Mouse (Mus musculus) T-helper 2 cell (primary cell): ENCODE data around the gene Rcan1.
"Not testable (repeated sequence)": the region's sequence is repeated elsewhere in the genome, so short reads cannot be mapped to it uniquely, and the experiment has no call there.

Source experiments
- in situ Hi-C: fragments of 300-600 bp; cut with MboI, MseI; formaldehyde crosslinking; loops from one replicate; pipeline ENCODE4 v1.15.1; 2025; ENCODE audit warnings: high pct_unique_total_duplicates

Rcan1 gene

DNA sequence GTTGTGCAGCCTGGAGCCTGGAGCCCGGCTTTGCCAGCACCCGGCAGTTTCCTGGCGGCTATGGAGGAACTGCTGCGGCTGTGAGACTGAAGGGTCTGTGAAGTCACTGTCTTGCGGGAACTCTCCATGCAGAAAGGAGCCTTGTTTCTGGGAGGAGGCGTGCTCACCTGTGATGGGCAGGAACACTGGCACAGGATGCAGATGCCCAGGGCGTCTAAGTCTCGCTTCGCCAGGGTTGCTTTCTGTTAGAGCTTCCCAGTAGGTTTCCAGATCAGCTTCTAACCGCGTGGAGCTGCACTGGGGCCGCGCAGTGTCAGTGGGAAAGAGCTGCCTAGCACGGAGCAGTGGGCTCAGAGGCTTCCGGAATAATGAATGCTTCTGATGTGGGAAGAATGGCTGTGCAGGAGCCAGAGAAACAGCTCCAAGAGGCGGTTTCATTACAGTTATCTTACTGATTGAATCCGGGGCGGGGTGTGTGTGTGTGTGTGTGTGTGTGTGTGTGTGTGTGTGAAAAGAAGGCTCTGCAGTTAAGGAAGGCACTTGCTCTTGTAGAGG is 35.2 kb downstream of the Rcan1 start:
- in situ Hi-C loops: no loop called here

DNA sequence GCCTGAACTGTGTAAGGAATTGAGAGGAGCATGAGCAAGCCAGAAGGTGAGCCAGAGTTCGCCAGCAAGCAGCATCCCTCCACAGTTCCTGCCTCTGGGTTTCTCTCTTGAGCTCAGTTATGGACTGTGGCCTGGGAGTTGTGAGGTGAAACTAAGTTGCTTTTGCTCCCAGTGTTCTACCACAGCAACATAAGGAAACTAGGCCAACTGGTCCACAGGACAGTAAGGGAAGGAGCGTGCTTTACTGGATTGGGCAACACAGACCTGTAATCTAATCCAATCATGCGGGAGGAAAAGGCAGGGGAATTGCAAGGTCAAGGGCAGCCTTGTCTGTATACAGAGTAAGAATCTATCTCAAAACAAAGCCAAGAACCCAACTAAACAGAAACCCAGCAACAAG is 37.5 kb downstream of the Rcan1 start:
- in situ Hi-C loops: no loop called here

DNA sequence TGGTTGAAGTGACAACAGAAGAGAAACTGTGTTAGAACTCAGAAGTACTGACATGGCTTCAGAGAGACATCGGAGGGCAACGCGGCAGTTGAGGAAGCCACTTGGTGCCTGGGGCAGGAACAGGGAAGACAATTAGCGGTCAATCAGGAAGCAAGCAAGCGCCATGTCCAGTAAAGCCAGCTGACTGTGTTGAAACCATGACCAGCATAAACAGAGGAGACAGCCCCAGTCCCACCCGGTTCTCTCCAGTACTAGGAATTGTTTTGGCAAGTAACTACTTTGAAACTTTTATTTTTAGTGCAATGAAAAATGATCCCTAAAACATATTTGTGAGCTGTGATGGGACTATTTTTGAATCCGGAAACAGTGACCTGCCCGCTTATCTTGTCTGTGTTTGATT is 39.9 kb downstream of the Rcan1 start:
- in situ Hi-C loops: no loop called here

DNA sequence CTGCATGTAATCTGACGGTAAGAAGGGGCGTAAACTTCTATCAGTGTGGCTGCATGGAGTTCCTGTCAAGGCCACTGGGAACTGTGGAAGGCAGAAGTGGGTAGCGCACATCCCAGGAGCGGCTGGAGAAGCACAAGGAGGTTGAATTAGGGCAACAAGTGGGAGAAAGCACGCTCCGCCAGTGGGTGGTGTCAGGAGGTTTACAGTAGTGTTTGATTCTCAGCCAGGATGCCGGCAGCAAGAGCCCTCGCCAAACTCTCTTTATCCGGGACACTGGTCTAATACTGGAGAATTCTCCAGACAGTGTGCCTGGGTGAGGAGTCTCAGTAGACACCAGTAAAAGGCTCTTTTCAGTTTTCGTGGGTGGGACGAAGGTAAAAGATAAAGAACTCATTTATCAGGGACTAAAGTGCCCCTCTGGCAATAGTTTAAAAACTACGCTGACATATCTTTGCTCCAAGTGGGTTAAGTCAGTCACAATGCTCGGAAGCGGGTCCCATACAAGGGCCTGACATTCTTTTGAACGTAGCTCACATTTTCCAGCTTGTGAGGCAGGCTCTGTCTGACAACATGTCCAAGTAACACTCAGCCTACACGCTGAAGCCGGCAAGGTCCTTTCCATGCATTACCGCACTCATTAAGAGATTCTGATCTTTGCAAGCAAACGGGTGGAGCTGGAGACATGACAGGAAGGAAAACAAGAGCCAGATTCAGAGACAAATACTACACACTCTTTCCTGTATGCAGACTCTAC is 42.3 kb downstream of the Rcan1 start:
- in situ Hi-C loops: no loop called here

DNA sequence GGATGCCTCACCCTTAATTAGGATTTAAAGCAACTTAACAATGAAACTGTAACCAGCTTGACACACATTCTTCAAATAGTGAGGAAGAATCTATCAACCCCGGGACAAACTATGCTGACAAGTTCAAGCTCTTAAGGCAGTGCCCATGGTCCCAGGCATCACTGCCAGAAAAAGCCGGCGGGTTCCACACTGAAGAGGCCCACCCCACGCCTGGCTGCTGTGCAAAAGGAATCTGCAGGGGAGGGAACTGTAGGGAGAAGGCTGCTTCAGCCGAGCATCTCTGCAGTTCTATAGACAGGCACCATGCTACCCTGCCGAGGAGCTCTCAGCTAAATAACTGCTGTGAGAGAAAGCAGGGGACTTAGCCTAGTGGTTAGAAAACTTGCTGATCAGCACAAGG is 44.0 kb downstream of the Rcan1 start:
- in situ Hi-C loops: no loop called here

DNA sequence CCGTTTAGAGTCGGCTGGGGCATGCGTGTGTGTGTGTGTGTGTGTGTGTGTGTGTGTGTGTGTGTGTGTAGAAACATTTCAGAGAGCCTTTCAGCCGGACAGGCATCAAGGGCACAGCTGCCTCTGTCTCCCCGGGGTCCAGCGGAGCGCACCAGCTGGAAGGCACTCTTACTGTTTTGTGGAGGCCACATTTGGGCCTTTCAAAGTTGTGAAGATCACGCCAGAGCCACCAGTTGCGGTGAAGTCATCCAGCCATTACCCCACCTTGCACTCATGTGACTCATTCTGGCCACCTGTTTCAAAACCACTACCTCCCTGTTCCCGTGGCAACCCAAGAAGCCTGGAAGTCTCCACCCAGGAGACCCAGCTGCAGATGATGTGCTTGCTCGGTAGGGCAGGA is 44.8 kb downstream of the Rcan1 start:
- in situ Hi-C loops: no loop called here

DNA sequence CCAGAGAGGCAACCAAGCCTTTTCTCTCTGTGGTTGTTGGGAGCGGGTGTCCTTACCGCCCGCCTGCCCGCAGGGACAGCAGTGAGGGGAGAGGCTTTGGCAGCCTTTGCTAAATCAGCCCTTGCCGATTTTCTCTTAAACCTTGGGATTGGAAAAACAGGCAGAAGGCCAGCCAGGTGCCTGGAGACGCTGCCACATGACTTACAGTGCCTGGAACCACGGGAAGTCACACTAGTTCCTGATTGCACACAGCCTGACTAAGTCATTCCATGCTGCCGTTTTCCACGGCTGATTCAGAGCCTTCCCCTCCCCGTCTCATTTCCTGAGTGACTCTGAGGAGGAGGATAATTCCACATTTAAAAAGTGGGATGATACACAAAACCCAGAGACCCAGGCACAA is 47.3 kb downstream of the Rcan1 start:
- in situ Hi-C loops: no loop called here

DNA sequence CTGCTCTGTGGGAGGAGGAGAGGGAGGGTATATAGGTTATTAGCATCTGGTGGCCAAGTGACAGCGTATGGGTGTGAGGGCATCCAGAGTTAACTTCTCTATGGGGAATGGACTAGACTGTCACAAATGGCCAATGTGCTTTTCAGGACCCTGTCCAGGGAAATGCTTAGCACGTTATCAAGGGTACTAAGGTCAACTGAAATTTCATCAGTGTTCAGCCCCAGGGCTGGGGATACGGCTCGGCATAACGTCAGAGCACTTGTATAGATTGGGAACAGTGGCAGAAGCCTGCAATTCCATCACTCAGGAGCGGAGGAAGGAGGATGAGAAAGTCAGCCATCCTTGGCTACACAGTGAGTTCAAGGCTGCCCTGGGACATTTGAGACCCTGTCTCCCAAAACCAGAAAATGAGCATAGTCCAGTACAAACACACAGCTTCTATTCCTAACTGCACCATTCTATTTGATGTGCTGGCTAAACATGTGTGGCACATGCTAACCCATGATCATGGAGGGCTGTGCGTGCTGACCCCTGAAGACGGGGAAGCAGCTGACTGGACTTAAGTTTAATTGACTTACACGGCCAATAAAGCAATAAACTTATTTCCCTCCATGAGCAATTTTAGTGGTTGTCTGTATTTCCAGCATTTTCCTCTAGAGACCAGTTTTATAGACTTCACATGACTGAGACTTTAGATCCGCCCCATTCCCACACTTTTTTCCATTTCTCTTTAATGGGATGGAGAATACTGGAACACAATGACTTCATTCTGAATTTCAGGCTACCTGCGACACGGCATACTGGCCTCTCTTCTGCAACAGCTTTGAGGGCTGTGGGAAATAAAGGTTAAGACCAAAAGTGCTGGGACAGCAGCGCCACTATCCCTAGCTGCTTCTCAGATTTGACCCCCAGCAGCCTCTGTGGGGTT is 48.0 kb downstream of the Rcan1 start:
- in situ Hi-C loops: no loop called here

DNA sequence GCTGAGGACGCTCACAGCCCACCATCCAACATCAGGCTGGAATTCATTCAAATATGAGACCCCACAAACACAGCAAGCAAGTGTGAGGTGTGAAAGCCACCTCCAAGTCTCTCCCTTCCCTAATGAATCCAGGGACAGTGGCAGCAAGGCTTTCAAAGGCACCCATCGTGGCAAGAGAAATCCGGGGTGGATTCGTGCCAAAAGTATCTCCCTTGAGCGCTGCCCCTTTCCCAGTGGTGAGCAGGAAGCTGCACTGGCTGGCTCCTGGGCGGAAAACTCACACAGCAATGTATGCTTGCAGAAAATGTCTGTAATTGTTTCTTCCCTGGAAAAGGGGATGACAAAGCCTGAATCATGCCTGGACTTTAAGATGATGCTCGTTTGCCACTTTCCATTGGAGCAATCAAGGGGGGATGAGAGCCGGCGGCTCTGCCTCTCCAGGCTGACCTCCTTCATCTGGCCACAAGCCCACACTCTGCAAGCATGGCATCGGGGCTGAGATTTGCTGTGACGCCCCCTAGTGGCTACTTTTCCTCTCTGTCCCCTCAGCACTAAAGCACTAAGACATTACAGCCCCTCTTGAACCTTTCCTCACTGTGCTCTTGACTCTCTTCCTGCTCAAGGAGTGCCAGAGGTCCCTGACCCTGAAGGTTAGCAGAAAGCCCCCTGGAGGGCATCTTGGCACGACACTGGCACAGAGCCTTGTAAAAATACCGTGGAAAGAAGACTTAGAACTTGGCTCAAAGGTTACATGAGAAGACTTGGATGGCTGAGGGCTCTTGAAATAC is 49.3 kb downstream of the Rcan1 start:
- in situ Hi-C loops: no loop called here

DNA sequence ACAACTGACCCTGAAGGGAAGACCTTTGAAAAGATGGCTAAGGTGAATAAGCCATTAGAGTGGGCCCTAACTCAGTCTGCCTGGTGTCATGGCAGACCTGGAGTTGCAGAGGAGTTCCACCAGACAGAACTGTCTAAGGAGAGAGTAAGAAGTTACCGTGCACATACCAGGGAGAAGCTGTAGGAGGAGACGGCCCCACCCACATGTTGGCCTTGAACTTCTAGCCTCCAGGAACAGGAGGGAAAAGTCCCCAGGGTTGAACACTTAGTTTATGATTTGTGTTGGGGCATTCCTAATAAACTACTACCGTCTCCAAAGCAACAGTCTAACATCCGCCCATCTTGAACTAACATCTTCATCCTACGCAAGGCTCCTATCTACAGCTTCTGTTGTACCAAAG is 50.0 kb downstream of the Rcan1 start:
- in situ Hi-C loops: no loop called here

DNA sequence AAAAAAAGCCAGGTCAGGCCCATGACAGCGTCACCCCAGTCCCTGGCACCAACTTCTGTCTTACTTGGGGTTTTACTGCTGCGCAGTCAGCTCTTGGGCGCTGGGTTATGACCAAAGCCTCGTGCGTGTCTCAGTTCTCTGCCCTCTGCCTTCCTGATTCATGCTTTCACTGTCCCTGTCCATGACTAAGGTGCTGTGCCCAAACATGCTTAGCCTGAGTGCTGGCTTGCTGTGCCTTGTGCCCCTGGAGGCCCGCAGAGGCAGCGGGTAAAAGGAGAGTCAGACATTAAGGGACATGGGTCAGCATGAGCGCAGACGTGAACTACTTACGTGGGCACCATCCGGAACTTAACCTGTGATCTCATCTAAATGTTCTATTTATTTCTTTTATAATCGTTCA is 51.6 kb downstream of the Rcan1 start:
- in situ Hi-C loops: no loop called here

DNA sequence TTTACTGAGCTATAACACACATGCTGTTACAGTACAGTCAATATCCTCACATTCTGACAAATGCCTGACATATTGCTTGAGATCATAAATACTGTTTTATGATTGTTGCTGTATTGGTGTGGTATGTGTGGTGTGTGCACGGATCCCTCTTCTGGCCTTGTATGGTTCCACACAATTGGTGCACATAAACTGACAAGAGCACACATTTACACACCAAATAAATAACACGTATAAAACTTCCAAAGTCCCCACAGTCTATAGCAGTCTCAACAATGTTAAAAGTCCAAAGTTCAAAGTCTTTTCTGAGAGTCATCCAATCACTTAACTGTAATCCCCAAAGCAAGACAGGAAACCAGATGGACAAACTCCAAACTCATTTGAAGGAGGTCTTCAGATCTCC is 53.4 kb downstream of the Rcan1 start:
- in situ Hi-C loops: no loop called here

DNA sequence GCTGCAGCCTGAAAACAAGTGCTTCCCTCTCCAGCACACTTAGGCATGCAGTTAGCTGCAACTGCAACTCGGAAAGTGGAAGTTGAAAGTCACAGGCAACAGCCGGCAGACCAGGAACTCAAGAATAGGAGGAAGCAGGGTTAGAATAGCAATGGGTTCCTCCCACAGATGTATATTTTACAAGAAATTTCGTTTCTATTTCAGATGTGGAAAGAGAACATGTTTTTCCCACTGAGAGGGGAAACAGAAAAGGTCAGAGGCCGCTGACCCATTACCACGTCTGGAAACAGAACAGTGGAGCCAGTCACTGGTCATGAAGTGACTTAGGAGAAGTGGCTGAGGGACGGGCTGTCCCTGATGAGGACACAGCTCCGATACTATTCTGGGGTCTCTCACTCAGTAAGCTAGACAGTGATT is 55.0 kb downstream of the Rcan1 start:
- in situ Hi-C loops: no loop called here

DNA sequence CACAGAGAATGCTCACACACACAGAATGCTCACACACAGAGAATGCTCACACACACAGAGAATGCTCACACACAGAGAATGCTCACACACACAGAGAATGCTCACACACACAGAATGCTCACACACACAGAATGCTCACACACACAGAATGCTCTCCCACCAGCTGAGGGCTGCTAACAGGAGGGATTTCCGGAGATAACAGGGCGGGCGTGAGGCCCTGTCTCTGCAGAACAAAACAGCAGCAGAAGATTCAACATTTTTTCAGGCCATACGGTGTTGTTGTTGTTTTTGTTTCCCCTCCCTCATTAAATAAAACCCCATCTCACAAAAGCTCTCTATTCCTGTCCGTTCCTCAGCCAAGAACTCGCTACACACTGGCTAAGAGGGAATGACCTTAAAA is 55.6 kb downstream of the Rcan1 start:
- in situ Hi-C loops: not testable (repeated sequence)

DNA sequence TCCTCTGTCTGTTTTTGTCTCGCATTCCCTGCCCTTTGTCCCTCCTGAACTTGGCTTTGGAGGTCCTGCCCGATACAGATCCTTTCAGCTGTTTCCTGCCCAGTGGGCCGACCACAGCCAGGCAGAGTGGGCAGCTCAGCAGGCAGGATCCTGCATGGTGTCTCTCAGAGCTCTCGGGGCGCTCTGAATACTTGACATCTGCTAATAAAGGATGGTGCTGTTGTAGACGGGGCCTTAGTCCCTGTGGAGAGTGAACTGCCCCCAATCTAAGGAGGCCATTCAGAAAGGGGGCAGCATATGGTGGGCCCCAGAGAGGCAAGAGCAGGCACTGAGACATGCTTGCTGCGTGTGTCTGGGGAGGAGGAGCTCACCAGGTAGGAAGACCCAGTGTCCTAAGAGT is 57.8 kb downstream of the Rcan1 start:
- in situ Hi-C loops: no loop called here

DNA sequence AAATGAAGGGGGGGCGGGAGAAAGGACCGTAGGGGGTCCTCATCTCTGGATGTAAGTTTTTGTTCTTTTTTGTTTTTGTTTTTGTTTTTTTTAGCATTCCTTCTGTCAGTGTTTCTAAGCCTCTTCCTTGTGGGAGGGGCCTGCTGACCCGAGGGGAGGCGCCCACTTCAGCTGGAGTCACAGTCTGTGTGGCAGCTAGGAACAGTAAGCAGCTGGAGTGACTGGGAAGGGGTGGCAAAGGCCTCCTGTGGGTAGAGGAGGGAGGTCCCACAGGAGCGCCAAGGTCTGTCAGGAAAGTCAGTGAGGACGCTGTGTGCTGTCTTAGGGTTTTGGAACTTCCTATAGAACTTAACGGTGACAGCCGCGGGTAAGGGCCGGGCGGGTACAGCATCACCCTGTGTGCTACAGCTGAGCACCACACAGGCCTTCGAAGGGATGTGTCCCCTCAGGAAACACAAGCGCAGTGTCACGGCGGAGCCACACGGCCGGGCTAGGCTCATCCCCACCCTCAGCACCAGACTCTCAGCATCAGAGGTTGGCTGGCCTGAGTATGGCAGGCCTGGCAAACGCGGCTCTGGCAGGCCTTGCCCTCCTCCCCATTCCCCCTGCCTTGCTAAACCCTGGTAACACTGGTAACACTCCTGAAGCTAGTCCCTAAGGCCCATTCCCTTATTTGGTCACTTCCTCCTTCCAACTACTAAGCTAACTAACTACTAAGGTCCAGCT is 58.5 kb downstream of the Rcan1 start:
- in situ Hi-C loops: no loop called here

DNA sequence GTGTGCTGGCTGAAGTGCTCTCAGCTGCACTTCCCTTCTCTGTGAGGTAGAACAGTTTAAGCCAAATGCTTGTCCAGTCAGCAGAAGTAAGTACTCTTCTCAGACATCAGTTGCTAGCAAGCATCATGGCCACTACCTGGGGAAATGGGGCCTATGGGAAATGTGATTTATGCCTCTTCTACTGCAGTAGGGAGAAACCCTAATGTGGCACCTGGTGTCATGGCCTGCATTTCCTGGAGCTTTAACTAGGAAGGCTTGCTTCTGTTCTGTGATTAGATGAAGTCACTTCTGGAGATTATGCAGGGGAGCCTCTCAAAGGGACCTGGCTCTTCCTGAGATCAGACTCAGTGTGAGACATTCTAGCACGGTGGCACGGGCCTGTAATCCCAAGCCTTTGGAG is 60.3 kb downstream of the Rcan1 start:
- in situ Hi-C loops: no loop called here

DNA sequence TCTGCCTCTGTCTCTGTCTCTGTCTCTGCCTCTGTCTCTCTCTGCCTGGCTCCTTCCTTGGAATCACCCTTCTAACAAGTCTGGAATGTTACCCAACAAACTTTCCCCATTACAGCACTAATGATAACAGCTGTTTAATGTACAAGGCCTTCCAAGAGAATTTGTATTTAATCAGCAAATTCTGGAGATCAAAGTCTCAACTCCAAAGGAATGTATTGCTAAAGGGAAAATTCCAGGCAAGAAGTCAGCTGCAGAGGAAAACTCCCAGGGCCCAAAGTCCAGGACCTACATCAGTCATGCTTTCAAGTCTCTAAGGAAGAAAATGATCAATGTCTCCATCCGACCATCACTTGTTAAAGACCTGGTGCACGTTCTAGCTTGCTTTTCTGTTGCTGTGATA is 62.8 kb downstream of the Rcan1 start:
- in situ Hi-C loops: no loop called here

DNA sequence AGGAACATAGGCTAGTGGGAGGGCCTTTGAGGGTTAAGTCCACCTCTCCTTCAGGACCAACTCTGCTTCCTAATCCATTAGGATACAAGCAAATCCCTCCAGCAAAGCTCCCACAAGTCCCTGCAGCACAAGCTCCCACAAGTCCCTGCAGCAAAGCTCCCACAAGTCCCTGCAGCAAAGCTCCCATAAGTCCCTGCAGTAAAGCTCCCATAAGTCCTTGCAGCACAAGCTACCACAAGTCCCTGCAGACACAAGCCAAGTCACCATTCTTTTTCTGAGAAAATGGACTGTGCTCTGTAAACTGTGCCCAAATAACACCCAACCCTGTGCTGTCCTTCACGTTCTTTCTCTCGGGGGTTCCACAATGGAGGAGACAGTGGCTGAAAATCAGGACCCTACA is 66.5 kb downstream of the Rcan1 start:
- in situ Hi-C loops: no loop called here

DNA sequence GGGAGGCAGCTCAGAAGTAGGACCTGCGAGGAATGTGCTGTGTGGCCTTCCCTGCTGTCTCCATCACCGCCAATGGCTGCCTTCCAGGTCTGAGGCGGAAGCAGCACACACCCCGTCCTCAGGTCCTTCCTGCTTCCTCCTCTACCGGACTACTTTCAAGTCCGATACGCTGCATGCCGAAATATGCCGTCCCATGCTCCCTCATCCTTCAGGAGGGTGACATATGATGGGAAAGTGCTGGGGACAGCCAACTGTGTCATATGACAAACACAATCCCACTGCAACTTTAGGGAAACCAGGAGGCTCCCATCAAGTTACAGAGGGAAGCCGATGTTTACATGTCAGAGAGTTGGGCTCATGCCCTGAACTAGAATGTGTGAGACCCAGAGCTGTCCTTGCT is 67.6 kb downstream of the Rcan1 start:
- in situ Hi-C loops: no loop called here

DNA sequence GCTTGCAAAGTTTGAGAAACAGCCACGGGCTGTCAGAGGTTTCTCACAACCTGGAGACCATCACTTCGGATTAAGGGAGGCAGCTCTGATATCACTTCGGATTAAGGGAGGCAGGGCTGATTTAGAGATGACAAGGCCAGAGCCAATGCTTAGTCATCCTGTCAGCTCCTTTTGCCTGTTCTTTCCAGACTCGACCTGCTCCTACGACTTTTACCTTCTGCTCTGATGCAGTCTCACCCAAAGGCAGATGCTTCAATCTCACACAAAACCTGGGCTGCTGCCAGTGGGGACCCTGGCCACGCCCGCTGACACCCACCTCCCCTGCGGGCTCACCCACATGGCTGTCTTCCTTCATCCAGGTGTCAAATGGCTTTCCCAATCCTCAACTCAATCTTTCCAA is 68.5 kb downstream of the Rcan1 start:
- in situ Hi-C loops: no loop called here
